Mouse (Mus musculus): ENCODE data around the gene Plcb1.
A peak's percentile ranks its signal among the peaks of the same experiment; 100 is the strongest.

Gene Plcb1

DNA sequence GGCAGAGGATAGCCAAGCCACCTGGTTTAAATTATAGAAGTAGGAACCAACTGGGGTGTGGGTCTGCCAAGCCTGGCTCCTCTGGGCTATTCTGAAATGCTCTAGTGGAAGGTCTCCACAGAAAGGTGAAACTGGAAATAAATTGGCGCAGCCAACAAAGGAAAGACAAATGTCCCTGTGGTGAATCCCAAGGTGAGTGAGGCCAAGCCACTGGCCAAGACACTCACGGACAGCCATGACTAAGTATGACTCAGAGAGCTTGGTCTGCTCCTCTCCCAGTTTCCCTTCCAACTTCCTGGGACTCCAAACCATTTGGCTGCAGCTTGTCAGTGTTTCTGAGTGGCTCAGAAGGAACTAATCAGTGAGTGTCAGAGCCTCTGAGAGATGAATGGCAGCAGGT is 126.7 kb downstream of the Plcb1 start:
- DNase-seq (ENCODE audit: low read depth, low spot score), result no peak

DNA sequence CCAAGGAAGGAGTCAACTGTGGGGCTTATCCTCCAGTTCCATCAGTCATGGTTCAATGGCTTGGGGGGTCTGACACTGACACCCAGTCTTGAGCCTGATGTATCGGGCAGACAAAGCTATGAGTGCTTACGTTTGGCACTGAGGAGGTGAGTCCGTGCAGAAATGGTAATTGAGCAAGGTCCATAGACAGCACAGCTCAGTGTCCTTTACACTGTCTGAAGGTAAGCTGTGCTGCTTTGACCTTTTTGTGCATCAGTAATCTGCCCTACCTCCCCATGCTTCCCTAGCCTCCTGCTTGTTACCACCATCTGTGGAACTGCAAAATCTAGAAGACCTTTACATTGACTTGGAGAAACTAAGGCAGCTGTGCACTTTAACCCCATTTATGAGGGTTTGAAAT is 127.7 kb downstream of the Plcb1 start:
- DNase-seq (ENCODE audit: low read depth, low spot score), result no peak

DNA sequence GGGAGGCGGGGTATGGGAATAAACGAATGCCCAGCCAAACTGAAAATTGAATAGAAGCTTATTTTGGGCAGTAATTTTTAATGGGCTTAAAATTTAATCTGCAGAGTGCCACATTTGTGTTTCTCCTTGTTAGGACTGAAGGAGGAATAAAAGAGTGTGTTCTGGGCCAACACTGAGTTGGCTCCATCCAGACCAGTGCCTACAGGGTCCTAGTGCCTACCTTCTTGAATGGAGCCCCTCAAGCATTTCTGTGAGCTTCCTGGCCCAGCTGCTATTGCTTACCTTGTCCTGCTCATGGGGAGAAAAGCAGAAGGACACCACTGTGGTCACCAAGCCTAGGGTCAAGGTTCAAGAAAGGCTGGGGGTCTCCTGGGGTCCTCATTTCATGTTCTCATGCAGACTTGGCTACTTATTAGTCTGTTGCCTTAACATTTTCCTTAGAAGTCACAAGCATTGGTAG is 128.3 kb downstream of the Plcb1 start:
- no peak for DNase-seq (ENCODE audit: low read depth, low spot score)

GRCm38 (mm10) chr2:134915035-134915434 is 129.2 kb downstream of the Plcb1 start:
- no peak for DNase-seq (ENCODE audit: low read depth, low spot score)

DNA sequence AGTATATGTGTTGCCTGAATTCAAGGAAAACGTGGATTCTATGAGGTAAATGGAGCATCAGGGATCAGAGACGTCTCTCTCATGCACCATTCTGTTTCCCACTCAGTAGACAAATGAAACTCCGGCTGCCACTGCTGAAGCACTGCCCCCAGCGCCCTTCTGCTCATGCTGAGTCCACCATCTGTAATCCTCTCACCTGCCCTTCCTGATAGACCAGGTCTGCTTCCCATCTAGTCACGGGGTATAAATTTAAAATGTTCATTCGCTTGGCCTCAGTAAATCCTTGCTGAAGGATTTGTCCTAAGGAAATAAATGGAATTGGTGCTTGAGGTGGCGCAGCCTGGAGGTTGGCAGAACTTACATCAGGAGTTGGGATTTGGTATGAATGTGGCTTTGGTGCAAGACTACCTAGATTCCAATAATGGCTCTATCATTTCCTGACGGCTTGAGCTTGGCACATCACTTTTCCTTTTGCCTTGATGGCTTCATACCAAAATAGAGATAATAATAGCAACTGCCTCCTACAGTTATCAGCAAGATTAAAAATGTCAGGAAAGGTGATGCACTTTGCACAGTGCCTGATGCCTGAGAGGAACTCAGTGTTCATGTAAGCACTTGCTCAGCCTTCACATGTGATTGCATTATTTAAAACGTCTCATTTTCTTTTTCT is 134.9 kb downstream of the Plcb1 start:
- no peak for DNase-seq (ENCODE audit: low read depth, low spot score)

- no peak for DNase-seq (ENCODE audit: low read depth, low spot score)
These were observed 136.9 kb downstream of the Plcb1 start for GRCm38 (mm10) chr2:134922636-134923375.

GRCm38 (mm10) chr2:134924143-134924655 is 138.3 kb downstream of the Plcb1 start:
- no peak for DNase-seq (ENCODE audit: low read depth, low spot score)

GRCm38 (mm10) chr2:134926266-134926665 is 140.4 kb downstream of the Plcb1 start:
- no peak for DNase-seq (ENCODE audit: low read depth, low spot score)

DNA sequence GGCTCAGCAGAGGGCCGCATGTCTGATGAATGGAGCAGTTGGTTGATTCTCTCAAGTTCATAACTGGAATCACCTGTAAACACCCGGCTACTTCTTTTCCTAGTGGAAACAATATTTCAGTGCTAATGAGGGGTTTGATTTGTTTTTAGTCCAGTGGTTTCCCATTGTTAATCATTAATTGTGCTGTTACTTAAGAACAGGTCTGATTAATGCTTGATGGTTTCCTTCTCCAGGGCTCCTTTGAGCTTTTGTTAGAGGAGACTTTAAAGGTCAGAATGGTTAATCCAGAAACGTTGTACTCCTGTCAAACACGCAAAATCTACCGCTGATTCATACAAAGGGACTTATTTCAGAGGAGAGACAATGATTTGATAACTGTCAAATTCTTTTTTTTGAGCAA is 141.2 kb downstream of the Plcb1 start:
- DNase-seq (ENCODE audit: low read depth, low spot score), result no peak

DNA sequence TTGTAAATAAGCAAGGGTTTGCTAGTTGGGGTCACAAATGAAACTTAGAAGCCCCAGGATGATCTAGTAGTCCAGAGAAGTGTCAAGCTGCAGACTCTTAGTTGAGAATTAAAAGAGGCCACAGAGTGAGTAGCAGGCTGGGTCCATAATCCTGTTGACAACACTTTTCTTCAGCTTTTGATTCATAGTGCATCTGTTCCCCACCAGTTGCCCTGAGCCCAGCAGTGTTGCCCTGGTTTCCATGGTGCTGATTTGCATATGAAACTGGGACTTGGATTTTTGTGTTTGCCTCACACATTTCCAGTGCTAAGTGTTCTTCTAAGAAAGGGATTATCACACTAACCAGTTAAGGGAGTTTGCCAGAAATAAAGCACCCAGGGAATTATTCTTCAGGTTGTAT is 143.6 kb downstream of the Plcb1 start:
- DNase-seq (ENCODE audit: low read depth, low spot score), result peak; percentile 13

- DNase-seq (ENCODE audit: low read depth, low spot score), result no peak
These were observed 145.1 kb downstream of the Plcb1 start for GRCm38 (mm10) chr2:134930961-134931360.

DNA sequence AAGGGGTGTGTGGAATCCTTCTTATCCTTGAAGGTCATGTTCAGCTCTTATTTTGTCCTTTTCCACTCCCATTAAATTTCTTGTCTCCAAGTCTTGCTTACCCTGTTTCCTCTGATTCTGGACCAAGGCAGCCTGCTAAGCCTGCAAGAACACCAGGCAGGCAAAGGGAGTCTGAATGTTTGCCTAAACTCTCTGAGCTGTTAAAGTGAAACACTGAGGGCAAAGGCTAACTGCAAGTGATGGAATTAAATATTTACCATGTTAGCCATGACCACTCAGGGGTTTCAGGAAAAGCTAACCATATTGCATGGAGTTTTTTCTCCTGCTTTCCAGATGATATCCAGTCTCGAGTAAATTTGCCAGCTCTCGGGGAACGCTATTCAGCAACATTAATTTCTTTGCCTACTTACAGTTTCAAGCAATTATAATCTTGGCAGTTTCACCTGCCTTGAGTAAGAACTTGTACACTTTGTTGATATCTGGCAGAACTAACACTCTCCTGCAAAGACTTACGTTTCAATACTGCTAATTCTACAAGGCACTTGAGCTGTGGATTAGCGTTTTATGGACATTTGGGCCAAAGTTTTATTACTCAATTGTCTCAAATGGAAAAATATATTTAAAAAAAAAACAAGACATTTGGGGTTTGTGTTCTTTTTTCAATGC is 146.0 kb downstream of the Plcb1 start:
- DNase-seq (ENCODE audit: low read depth, low spot score), result no peak

DNA sequence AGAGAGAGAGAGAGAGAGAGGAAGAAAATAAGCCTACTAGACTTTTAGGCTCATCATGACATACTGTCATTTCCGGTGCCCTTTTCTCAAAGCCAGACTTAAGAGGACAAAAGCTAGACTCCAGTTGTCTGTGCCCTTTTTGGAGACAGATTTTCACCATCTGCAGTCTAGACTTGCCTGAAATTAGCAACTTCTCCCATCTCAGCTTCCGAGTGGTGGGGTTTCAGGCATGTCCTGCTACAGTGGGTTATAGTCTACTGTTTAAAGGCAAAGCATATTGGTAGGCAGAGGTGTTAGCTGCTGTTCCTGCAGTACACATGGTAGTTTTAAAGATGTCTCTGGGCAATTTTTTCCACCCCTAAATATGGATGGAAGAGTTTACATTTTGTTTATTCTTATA is 149.6 kb downstream of the Plcb1 start:
- no peak for DNase-seq (ENCODE audit: low read depth, low spot score)

GRCm38 (mm10) chr2:134935970-134936649 is 150.2 kb downstream of the Plcb1 start:
- DNase-seq (ENCODE audit: low read depth, low spot score), result no peak

GRCm38 (mm10) chr2:134937666-134938065 is 151.8 kb downstream of the Plcb1 start:
- no peak for DNase-seq (ENCODE audit: low read depth, low spot score)

GRCm38 (mm10) chr2:134942039-134942438 is 156.2 kb downstream of the Plcb1 start:
- DNase-seq (ENCODE audit: low read depth, low spot score), result no peak

- DNase-seq (ENCODE audit: low read depth, low spot score), result no peak
These were observed 157.1 kb downstream of the Plcb1 start for GRCm38 (mm10) chr2:134942919-134943318.

DNA sequence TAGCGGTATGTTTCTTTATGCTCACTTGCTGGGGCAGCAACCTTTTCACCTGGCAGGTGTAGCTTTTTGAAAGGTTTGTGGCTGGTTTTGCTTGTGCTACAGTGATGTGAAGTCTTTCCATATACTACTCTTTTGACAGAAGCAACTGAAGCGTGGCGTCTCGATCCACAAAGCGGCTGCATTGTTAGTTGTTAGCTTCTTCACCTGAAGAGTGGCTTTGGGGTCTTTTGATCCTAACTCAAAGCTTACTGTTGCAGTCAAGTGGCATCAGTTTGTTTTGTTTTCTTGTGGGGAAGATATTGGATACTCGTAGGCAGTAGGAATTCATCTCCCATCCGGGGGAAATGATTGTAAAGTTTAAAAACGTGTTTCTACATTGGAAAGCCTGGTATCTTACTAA is 160.5 kb downstream of the Plcb1 start:
- no peak for DNase-seq (ENCODE audit: low read depth, low spot score)

- no peak for DNase-seq (ENCODE audit: low read depth, low spot score)
These were observed 161.0 kb downstream of the Plcb1 start for GRCm38 (mm10) chr2:134946911-134947310.

- no peak for DNase-seq (ENCODE audit: low read depth, low spot score)
These were observed 166.2 kb downstream of the Plcb1 start for GRCm38 (mm10) chr2:134952088-134952487.

DNA sequence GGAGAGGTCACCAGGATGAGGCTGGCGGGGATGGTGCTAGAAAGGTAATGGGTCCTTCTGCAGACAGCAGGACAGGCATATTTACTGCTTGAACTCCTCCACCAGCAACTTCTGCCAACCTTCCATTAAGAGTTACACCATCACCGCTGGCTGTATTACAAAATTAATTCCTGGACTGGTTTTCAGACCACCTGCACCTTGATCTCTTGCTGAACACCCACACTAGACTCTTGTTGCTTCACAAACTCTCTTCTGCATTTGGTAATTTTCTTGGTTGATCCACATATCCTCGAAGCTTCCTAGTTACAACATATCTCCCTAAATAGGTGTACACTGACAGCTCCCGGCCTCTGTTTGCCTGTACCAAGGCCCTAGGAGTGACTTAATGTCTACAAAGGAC is 170.6 kb downstream of the Plcb1 start:
- no peak for DNase-seq (ENCODE audit: low read depth, low spot score)

DNA sequence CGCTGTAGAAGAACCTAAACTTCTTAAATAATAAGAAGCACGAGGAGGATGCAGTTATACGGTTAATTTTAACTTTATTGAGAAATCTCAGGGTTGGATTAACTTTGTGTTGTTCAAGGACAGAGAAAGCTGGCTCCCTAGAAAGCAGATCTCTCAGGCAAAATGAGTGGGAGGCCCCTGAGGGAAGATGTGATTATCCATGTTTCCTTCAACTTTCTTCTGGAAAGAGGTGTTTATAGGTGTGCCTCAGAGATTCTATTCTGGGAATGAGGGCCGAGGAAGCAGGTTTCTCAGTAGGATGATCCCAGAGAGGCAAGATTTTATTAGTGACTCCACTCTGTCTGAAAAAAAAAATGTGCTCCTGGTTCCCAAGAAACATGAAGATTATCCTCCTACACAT is 180.3 kb downstream of the Plcb1 start:
- DNase-seq (ENCODE audit: low read depth, low spot score), result no peak
